Mouse (Mus musculus): ENCODE results near the gene Elovl5. TPM values are rescaled to one million over a fixed set of nuclear protein-coding genes. Genes with fewer than 3 reads are reported as not detected.
A peak's percentile ranks its signal among the peaks of the same experiment; 100 is the strongest.

Gene Elovl5
- polyA plus RNA-seq, 1 experiment from 2014 or later = 19.2 TPM

- 56% methylated on average over 4 of the region's 4 CpGs for WGBS (ENCODE audit: insufficient replicate concordance)
- H3K9me3 ChIP-seq (replicated peaks; ENCODE audit: control insufficient read depth, low read length) = no peaks in the 10 kb centered on the region
- no peak overlapping the region for H3K27ac ChIP-seq (ENCODE audit: low read length)
- H3K4me2 ChIP-seq (ENCODE audit: low read depth, low read length) = no peak overlapping the region
- ATAC-seq (ENCODE audit: low read depth) = no peak
- H3K4me1 ChIP-seq (ENCODE audit: control insufficient read depth, low read depth, low read length) = peaks cover 25% of the 10 kb centered on the region
- H3K9ac ChIP-seq (ENCODE audit: low read depth, low read length) = no peak overlapping the region
- H3K27me3 ChIP-seq (ENCODE audit: control insufficient read depth, insufficient read depth, low read depth, low read length) = peaks cover 3% of the 10 kb centered on the region; the same call in 1 of the 2 replicates
- H3K36me3 ChIP-seq (ENCODE audit: control insufficient read depth, insufficient read depth) = no peaks in the 10 kb centered on the region
- no peak overlapping the region for H3K4me3 ChIP-seq (ENCODE audit: low read depth, low read length)
Observed at GRCm38 (mm10) chr9:77914616-77915015, 2.5 kb upstream of the Elovl5 start.

GRCm38 (mm10) chr9:77915791-77916190, 1.4 kb upstream of the Elovl5 start:
- H3K4me3 ChIP-seq (ENCODE audit: low read depth, low read length) = no peak overlapping the region
- no peaks in the 10 kb centered on the region for H3K36me3 ChIP-seq (ENCODE audit: control insufficient read depth, insufficient read depth)
- WGBS (ENCODE audit: insufficient replicate concordance) = 52% methylated on average over 4 of the region's 4 CpGs
- peaks cover 17% of the 10 kb centered on the region for H3K4me1 ChIP-seq (ENCODE audit: control insufficient read depth, low read depth, low read length)
- H3K27me3 ChIP-seq (ENCODE audit: control insufficient read depth, insufficient read depth, low read depth, low read length) = peaks cover 3% of the 10 kb centered on the region; the same call in 1 of the 2 replicates
- H3K9me3 ChIP-seq (replicated peaks; ENCODE audit: control insufficient read depth, low read length) = no peaks in the 10 kb centered on the region
- ATAC-seq (ENCODE audit: low read depth) = no peak
- no peak overlapping the region for H3K27ac ChIP-seq (ENCODE audit: low read length)
- H3K9ac ChIP-seq (ENCODE audit: low read depth, low read length) = no peak overlapping the region
- no peak overlapping the region for H3K4me2 ChIP-seq (ENCODE audit: low read depth, low read length)

- H3K27me3 ChIP-seq (ENCODE audit: control insufficient read depth, insufficient read depth, low read depth, low read length) = peaks cover 3% of the 10 kb centered on the region; the same call in 1 of the 2 replicates
- H3K4me2 ChIP-seq (ENCODE audit: low read depth, low read length) = peak overlapping the region; percentile 96
- no peaks in the 10 kb centered on the region for H3K9me3 ChIP-seq (replicated peaks; ENCODE audit: control insufficient read depth, low read length)
- H3K36me3 ChIP-seq (ENCODE audit: control insufficient read depth, insufficient read depth) = no peaks in the 10 kb centered on the region
- H3K9ac ChIP-seq (ENCODE audit: low read depth, low read length) = peak overlapping the region; percentile 70
- H3K4me3 ChIP-seq (ENCODE audit: low read depth, low read length) = peak overlapping the region; percentile 78
- WGBS (ENCODE audit: insufficient replicate concordance) = under 1% methylated on average over 45 of the region's 45 CpGs
- H3K4me1 ChIP-seq (ENCODE audit: control insufficient read depth, low read depth, low read length) = peaks cover 13% of the 10 kb centered on the region
- H3K27ac ChIP-seq (ENCODE audit: low read length) = peak overlapping the region; percentile 70
- ATAC-seq (ENCODE audit: low read depth) = peak; percentile 19
Observed at GRCm38 (mm10) chr9:77917622-77918131, 513 bp downstream of the Elovl5 start.

- Histone ChIP-seq H3K36me3 (ENCODE audit: control insufficient read depth, insufficient read depth) (no peaks in the 10 kb centered on the region), H3K9ac (ENCODE audit: low read depth, low read length) (peak overlapping the region; percentile 70), H3K4me3 (ENCODE audit: low read depth, low read length) (peak overlapping the region; percentile 78), H3K27ac (ENCODE audit: low read length) (no peak overlapping the region), H3K27me3 (ENCODE audit: control insufficient read depth, insufficient read depth, low read depth, low read length) (peaks cover 3% of the 10 kb centered on the region; the same call in 1 of the 2 replicates), H3K9me3 (replicated peaks; ENCODE audit: control insufficient read depth, low read length) (no peaks in the 10 kb centered on the region), H3K4me2 (ENCODE audit: low read depth, low read length) (peak overlapping the region; percentile 96), H3K4me1 (ENCODE audit: control insufficient read depth, low read depth, low read length) (peaks cover 13% of the 10 kb centered on the region)
- ATAC-seq (ENCODE audit: low read depth) = no peak
- 5% methylated on average over 10 of the region's 10 CpGs for whole genome bisulfite sequencing (ENCODE audit: insufficient replicate concordance)
Observed at GRCm38 (mm10) chr9:77918211-77918610, 1.0 kb downstream of the Elovl5 start.

- Histone ChIP-seq H3K9ac (ENCODE audit: low read depth, low read length) (no peak overlapping the region), H3K4me2 (ENCODE audit: low read depth, low read length) (peak overlapping the region; percentile 96; the same call in 1 of the 2 replicates), H3K4me1 (ENCODE audit: control insufficient read depth, low read depth, low read length) (peaks cover 13% of the 10 kb centered on the region), H3K36me3 (ENCODE audit: control insufficient read depth, insufficient read depth) (no peaks in the 10 kb centered on the region), H3K9me3 (replicated peaks; ENCODE audit: control insufficient read depth, low read length) (no peaks in the 10 kb centered on the region), H3K27ac (ENCODE audit: low read length) (no peak overlapping the region), H3K27me3 (ENCODE audit: control insufficient read depth, insufficient read depth, low read depth, low read length) (peaks cover 3% of the 10 kb centered on the region; the same call in 1 of the 2 replicates), H3K4me3 (ENCODE audit: low read depth, low read length) (no peak overlapping the region)
- WGBS (ENCODE audit: insufficient replicate concordance) = 41% methylated on average over 5 of the region's 5 CpGs
- no peak for ATAC-seq (ENCODE audit: low read depth)
Observed at GRCm38 (mm10) chr9:77918961-77919670, 2.0 kb downstream of the Elovl5 start.

- ATAC-seq (ENCODE audit: low read depth) = no peak
- Histone ChIP-seq H3K4me3 (ENCODE audit: low read depth, low read length) (no peak overlapping the region), H3K9ac (ENCODE audit: low read depth, low read length) (no peak overlapping the region), H3K4me1 (ENCODE audit: control insufficient read depth, low read depth, low read length) (peaks cover 13% of the 10 kb centered on the region), H3K36me3 (ENCODE audit: control insufficient read depth, insufficient read depth) (no peaks in the 10 kb centered on the region), H3K4me2 (ENCODE audit: low read depth, low read length) (no peak overlapping the region), H3K9me3 (replicated peaks; ENCODE audit: control insufficient read depth, low read length) (no peaks in the 10 kb centered on the region), H3K27ac (ENCODE audit: low read length) (no peak overlapping the region), H3K27me3 (ENCODE audit: control insufficient read depth, insufficient read depth, low read depth, low read length) (peaks cover 3% of the 10 kb centered on the region; the same call in 1 of the 2 replicates)
- WGBS (ENCODE audit: insufficient replicate concordance) = 62% methylated on average over 3 of the region's 3 CpGs
Observed at GRCm38 (mm10) chr9:77920481-77920880, 3.3 kb downstream of the Elovl5 start.

- Histone ChIP-seq H3K36me3 (ENCODE audit: control insufficient read depth, insufficient read depth) (no peaks in the 10 kb centered on the region), H3K4me2 (ENCODE audit: low read depth, low read length) (no peak overlapping the region), H3K4me3 (ENCODE audit: low read depth, low read length) (no peak overlapping the region), H3K27me3 (ENCODE audit: control insufficient read depth, insufficient read depth, low read depth, low read length) (peaks cover 3% of the 10 kb centered on the region; the same call in 1 of the 2 replicates), H3K9me3 (replicated peaks; ENCODE audit: control insufficient read depth, low read length) (no peaks in the 10 kb centered on the region), H3K9ac (ENCODE audit: low read depth, low read length) (no peak overlapping the region), H3K27ac (ENCODE audit: low read length) (no peak overlapping the region), H3K4me1 (ENCODE audit: control insufficient read depth, low read depth, low read length) (peaks cover 13% of the 10 kb centered on the region)
- no peak for ATAC-seq (ENCODE audit: low read depth)
- 65% methylated on average over 18 of the region's 18 CpGs for WGBS (ENCODE audit: insufficient replicate concordance)
Observed at GRCm38 (mm10) chr9:77921366-77922260, 4.4 kb downstream of the Elovl5 start.

- H3K27ac ChIP-seq (ENCODE audit: low read length) = no peak overlapping the region
- no peak for ATAC-seq (ENCODE audit: low read depth)
Observed at GRCm38 (mm10) chr9:77923774-77924173, 6.6 kb downstream of the Elovl5 start.

More at GRCm38 (mm10) chr9:77923774-77924173, 6.6 kb downstream of the Elovl5 start:
- Histone ChIP-seq H3K9ac (ENCODE audit: low read depth, low read length) (no peak overlapping the region), H3K4me1 (ENCODE audit: control insufficient read depth, low read depth, low read length) (peaks cover 7% of the 10 kb centered on the region), H3K4me3 (ENCODE audit: low read depth, low read length) (no peak overlapping the region), H3K27me3 (ENCODE audit: control insufficient read depth, insufficient read depth, low read depth, low read length) (no peaks in the 10 kb centered on the region), H3K36me3 (ENCODE audit: control insufficient read depth, insufficient read depth) (no peaks in the 10 kb centered on the region), H3K9me3 (replicated peaks; ENCODE audit: control insufficient read depth, low read length) (no peaks in the 10 kb centered on the region), H3K4me2 (ENCODE audit: low read depth, low read length) (no peak overlapping the region)
- 65% methylated on average over 8 of the region's 8 CpGs for WGBS (ENCODE audit: insufficient replicate concordance)
